Mouse (Mus musculus): ENCODE results near the gene Avp. TPM values are rescaled to one million over a fixed set of nuclear protein-coding genes. Genes with fewer than 3 reads are reported as not detected.

Avp gene
- polyA plus RNA-seq, 1 experiment, result not detected

- Histone ChIP-seq H3K27ac (ENCODE audit: insufficient read depth, low read depth, low read length) (no peak overlapping the region), H3K36me3 (ENCODE audit: control insufficient read depth, insufficient read depth, low read length) (peaks cover 3% of the 10 kb centered on the region; the same call in 1 of the 2 replicates), H3K4me3 (ENCODE audit: insufficient read depth, low read depth, low read length) (no peak overlapping the region), H3K27me3 (replicated peaks; ENCODE audit: control insufficient read depth, insufficient read depth, low read length) (no peaks in the 10 kb centered on the region), H3K4me1 (ENCODE audit: control insufficient read depth, insufficient read depth, low read length) (no peaks in the 10 kb centered on the region)
- no peak for DNase-seq
- TF ChIP-seq CTCF (conservative IDR thresholded peaks at IDR 0.05; ENCODE audit: insufficient read depth, insufficient read length, low read depth, low read length) (no peak), POLR2A (IDR thresholded peaks at IDR 0.05; ENCODE audit: low read depth, low read length) (no peak)
- WGBS, result 72% methylated on average over 3 of the region's 3 CpGs
Measured at GRCm38 (mm10) chr2:130598399-130598798, 16.0 kb upstream of the Avp start.

- Histone ChIP-seq H3K27ac (ENCODE audit: insufficient read depth, low read depth, low read length) (no peak overlapping the region), H3K4me3 (ENCODE audit: insufficient read depth, low read depth, low read length) (no peak overlapping the region), H3K27me3 (replicated peaks; ENCODE audit: control insufficient read depth, insufficient read depth, low read length) (no peaks in the 10 kb centered on the region), H3K4me1 (ENCODE audit: control insufficient read depth, insufficient read depth, low read length) (no peaks in the 10 kb centered on the region), H3K36me3 (ENCODE audit: control insufficient read depth, insufficient read depth, low read length) (no peaks in the 10 kb centered on the region; the same call in 1 of the 2 replicates)
- WGBS, result 18% methylated on average over 1 of the region's 1 CpGs
- TF ChIP-seq POLR2A (IDR thresholded peaks at IDR 0.05; ENCODE audit: low read depth, low read length) (no peak), CTCF (conservative IDR thresholded peaks at IDR 0.05; ENCODE audit: insufficient read depth, insufficient read length, low read depth, low read length) (peak; percentile 59)
- DNase-seq, result peak; percentile 48
Measured at GRCm38 (mm10) chr2:130597601-130598010, 15.3 kb upstream of the Avp start.

- WGBS, result 86% methylated on average over 1 of the region's 1 CpGs
- H3K27me3 ChIP-seq (replicated peaks; ENCODE audit: control insufficient read depth, insufficient read depth, low read length), result no peaks in the 10 kb centered on the region
- DNase-seq, result no peak
- no peaks in the 10 kb centered on the region; the same call in 1 of the 2 replicates for H3K36me3 ChIP-seq (ENCODE audit: control insufficient read depth, insufficient read depth, low read length)
- H3K4me1 ChIP-seq (ENCODE audit: control insufficient read depth, insufficient read depth, low read length), result no peaks in the 10 kb centered on the region
- no peak overlapping the region for H3K4me3 ChIP-seq (ENCODE audit: insufficient read depth, low read depth, low read length)
- TF ChIP-seq POLR2A (IDR thresholded peaks at IDR 0.05; ENCODE audit: low read depth, low read length) (no peak), CTCF (conservative IDR thresholded peaks at IDR 0.05; ENCODE audit: insufficient read depth, insufficient read length, low read depth, low read length) (no peak)
- no peak overlapping the region for H3K27ac ChIP-seq (ENCODE audit: insufficient read depth, low read depth, low read length)
Measured at GRCm38 (mm10) chr2:130595596-130595995, 13.2 kb upstream of the Avp start.

- no peaks in the 10 kb centered on the region for H3K27me3 ChIP-seq (replicated peaks; ENCODE audit: control insufficient read depth, insufficient read depth, low read length)
- DNase-seq, result no peak
- no peak overlapping the region for H3K4me3 ChIP-seq (ENCODE audit: insufficient read depth, low read depth, low read length)
- no peak for TF ChIP-seq POLR2A (IDR thresholded peaks at IDR 0.05; ENCODE audit: low read depth, low read length)
- H3K36me3 ChIP-seq (ENCODE audit: control insufficient read depth, insufficient read depth, low read length), result no peaks in the 10 kb centered on the region
- 94% methylated on average over 2 of the region's 2 CpGs for WGBS
- H3K27ac ChIP-seq (ENCODE audit: insufficient read depth, low read depth, low read length), result no peak overlapping the region
- no peaks in the 10 kb centered on the region for H3K4me1 ChIP-seq (ENCODE audit: control insufficient read depth, insufficient read depth, low read length)
Measured at GRCm38 (mm10) chr2:130591016-130591415, 8.7 kb upstream of the Avp start.

- Histone ChIP-seq H3K27me3 (replicated peaks; ENCODE audit: control insufficient read depth, insufficient read depth, low read length) (no peaks in the 10 kb centered on the region), H3K4me3 (ENCODE audit: insufficient read depth, low read depth, low read length) (no peak overlapping the region), H3K27ac (ENCODE audit: insufficient read depth, low read depth, low read length) (no peak overlapping the region), H3K4me1 (ENCODE audit: control insufficient read depth, insufficient read depth, low read length) (no peaks in the 10 kb centered on the region), H3K36me3 (ENCODE audit: control insufficient read depth, insufficient read depth, low read length) (no peaks in the 10 kb centered on the region)
- 87% methylated on average over 2 of the region's 2 CpGs for WGBS
- DNase-seq, result no peak
- TF ChIP-seq POLR2A (IDR thresholded peaks at IDR 0.05; ENCODE audit: low read depth, low read length) (no peak), CTCF (conservative IDR thresholded peaks at IDR 0.05; ENCODE audit: insufficient read depth, insufficient read length, low read depth, low read length) (no peak)
Measured at GRCm38 (mm10) chr2:130589761-130590160, 7.4 kb upstream of the Avp start.

- TF ChIP-seq CTCF (conservative IDR thresholded peaks at IDR 0.05; ENCODE audit: insufficient read depth, insufficient read length, low read depth, low read length) (no peak), POLR2A (IDR thresholded peaks at IDR 0.05; ENCODE audit: low read depth, low read length) (no peak)
- H3K4me3 ChIP-seq (ENCODE audit: insufficient read depth, low read depth, low read length), result no peak overlapping the region
- DNase-seq, result no peak
- no peak overlapping the region for H3K27ac ChIP-seq (ENCODE audit: insufficient read depth, low read depth, low read length)
- 72% methylated on average over 4 of the region's 4 CpGs for WGBS
- no peaks in the 10 kb centered on the region for H3K4me1 ChIP-seq (ENCODE audit: control insufficient read depth, insufficient read depth, low read length)
- no peaks in the 10 kb centered on the region for H3K27me3 ChIP-seq (replicated peaks; ENCODE audit: control insufficient read depth, insufficient read depth, low read length)
- H3K36me3 ChIP-seq (ENCODE audit: control insufficient read depth, insufficient read depth, low read length), result no peaks in the 10 kb centered on the region
Measured at GRCm38 (mm10) chr2:130589157-130589556, 6.8 kb upstream of the Avp start.

- no peak for DNase-seq
- Histone ChIP-seq H3K4me1 (ENCODE audit: control insufficient read depth, insufficient read depth, low read length) (no peaks in the 10 kb centered on the region), H3K4me3 (ENCODE audit: insufficient read depth, low read depth, low read length) (no peak overlapping the region), H3K27me3 (replicated peaks; ENCODE audit: control insufficient read depth, insufficient read depth, low read length) (no peaks in the 10 kb centered on the region), H3K27ac (ENCODE audit: insufficient read depth, low read depth, low read length) (no peak overlapping the region), H3K36me3 (ENCODE audit: control insufficient read depth, insufficient read depth, low read length) (no peaks in the 10 kb centered on the region)
- 82% methylated on average over 2 of the region's 2 CpGs for WGBS
- TF ChIP-seq POLR2A (IDR thresholded peaks at IDR 0.05; ENCODE audit: low read depth, low read length), result no peak
- TF ChIP-seq CTCF (conservative IDR thresholded peaks at IDR 0.05; ENCODE audit: insufficient read depth, insufficient read length, low read depth, low read length), result no peak
Measured at GRCm38 (mm10) chr2:130588373-130588772, 6.0 kb upstream of the Avp start.

- no peak overlapping the region for H3K4me3 ChIP-seq (ENCODE audit: insufficient read depth, low read depth, low read length)
- H3K36me3 ChIP-seq (ENCODE audit: control insufficient read depth, insufficient read depth, low read length), result no peaks in the 10 kb centered on the region
- no peak for TF ChIP-seq CTCF (conservative IDR thresholded peaks at IDR 0.05; ENCODE audit: insufficient read depth, insufficient read length, low read depth, low read length)
- no peak for TF ChIP-seq POLR2A (IDR thresholded peaks at IDR 0.05; ENCODE audit: low read depth, low read length)
- WGBS, result 88% methylated on average over 6 of the region's 6 CpGs
- H3K27me3 ChIP-seq (replicated peaks; ENCODE audit: control insufficient read depth, insufficient read depth, low read length), result no peaks in the 10 kb centered on the region
- no peaks in the 10 kb centered on the region for H3K4me1 ChIP-seq (ENCODE audit: control insufficient read depth, insufficient read depth, low read length)
- no peak for DNase-seq
- H3K27ac ChIP-seq (ENCODE audit: insufficient read depth, low read depth, low read length), result no peak overlapping the region
Measured at GRCm38 (mm10) chr2:130586016-130586415, 3.7 kb upstream of the Avp start.
